Comparison of ENCODE assay signal across 9 mouse cellular contexts in genomic region chr4:46388556-46388955, GRCm38 (mm10). TPM values are rescaled to one million over a fixed set of nuclear protein-coding genes. Genes with fewer than 3 reads are reported as not detected.
DNase-seq lines count a peak whose midpoint lies in the region; ATAC-seq and TF ChIP-seq lines count a peak whose summit lies in the region.
"Had no signal": no experiment of that assay in that cellular context is flagged by ENCODE, and none has a peak within 500 bp of the region (broad histone marks: within the 10 kb centered on the region; RNA-seq: fewer than 3 reads in every experiment).

No protein-coding gene starts in this region.

- no peak for DNase-seq in heart, postnatal 14 days
- DNase-seq in liver, postnatal 0 days = no peak
- no peak for DNase-seq in left cerebral cortex, postnatal 10 days (ENCODE audit: extremely low spot score in 1 of 2, low spot score in 2 of 2)
- DNase-seq in cerebellum, adult 11-12 months = no peak

- intact Hi-C loops in heart, postnatal 14 days (cut with DNase I) = loop anchor here (2.0 kb wide), 1 partner anchor 62 kb away; the partner anchor contains the start of gene Anp32b
- intact Hi-C loops in left cerebral cortex, postnatal 10 days (cut with DNase I) = no loop called here

- peaks cover 21% of the 10 kb centered on the region; the same call in 1 of the 2 replicates for H3K36me3 ChIP-seq in heart, embryonic 15.5 days
- H3K36me3 ChIP-seq in ES-Bruce4 (ENCODE audit: control insufficient read depth, insufficient read depth, low read length, poor library complexity, severe bottlenecking) = peaks cover 17% of the 10 kb centered on the region
- H3K36me3 ChIP-seq in forebrain, embryonic 15.5 days = peaks cover 19% of the 10 kb centered on the region
- H3K36me3 ChIP-seq in liver, postnatal 0 days (replicated peaks; ENCODE audit: insufficient read depth, low read length) = peaks cover 48% of the 10 kb centered on the region

- peak overlapping the region; percentile 74 for H3K4me3 ChIP-seq in heart, embryonic 15.5 days
- H3K4me3 ChIP-seq in ES-Bruce4 (ENCODE audit: low read depth, low read length) = peak overlapping the region; percentile 27; the same call in 1 of the 2 replicates
- H3K4me3 ChIP-seq in forebrain, embryonic 15.5 days = peak overlapping the region; percentile 74
- H3K4me3 ChIP-seq in liver, postnatal 0 days (ENCODE audit: low read depth, low read length) = peak overlapping the region; percentile 71

- ATAC-seq in heart, embryonic 15.5 days (replicated peaks; ENCODE audit: insufficient number of reproducible peaks, insufficient read depth, low FRiP score, low read depth) = no peak
- ATAC-seq in forebrain, embryonic 15.5 days (replicated peaks) = 0 out of 2 replicates have a peak, but pooled peaks have one; percentile 7
- ATAC-seq in liver, postnatal 0 days = no peak
- ATAC-seq in monocyte, adult 5-6 weeks (replicated peaks; ENCODE audit: insufficient number of reproducible peaks, low FRiP score, low TSS enrichment, poor library complexity, severe bottlenecking) = no peak

- no peak for TF ChIP-seq EP300 in ES-Bruce4 (IDR thresholded peaks at IDR 0.05; ENCODE audit: insufficient read depth, low read depth, low read length)
- TF ChIP-seq EP300 in liver, postnatal 0 days (IDR thresholded peaks at IDR 0.05; ENCODE audit: low read depth) = no peak

- no peaks in the 10 kb centered on the region for H3K27me3 ChIP-seq in heart, embryonic 15.5 days
- no peaks in the 10 kb centered on the region for H3K27me3 ChIP-seq in ES-Bruce4 (ENCODE audit: control insufficient read depth, insufficient read depth, low read length, poor library complexity, severe bottlenecking)
- no peaks in the 10 kb centered on the region for H3K27me3 ChIP-seq in forebrain, embryonic 15.5 days
- no peaks in the 10 kb centered on the region for H3K27me3 ChIP-seq in liver, postnatal 0 days (ENCODE audit: insufficient read depth, low read length)

- peak overlapping the region; percentile 95 for H3K27ac ChIP-seq in heart, embryonic 15.5 days
- H3K27ac ChIP-seq in ES-Bruce4 (ENCODE audit: insufficient read depth, low read length) = no peak overlapping the region
- peak overlapping the region; percentile 96 for H3K27ac ChIP-seq in forebrain, embryonic 15.5 days (replicated peaks)
- H3K27ac ChIP-seq in liver, postnatal 0 days (ENCODE audit: low read depth) = peak overlapping the region; percentile 92; the same call in 1 of the 2 replicates

- no peak for TF ChIP-seq CTCF in ES-Bruce4 (IDR thresholded peaks at IDR 0.05; ENCODE audit: low read depth, low read length)
- no peak for TF ChIP-seq CTCF in liver, postnatal 0 days (IDR thresholded peaks at IDR 0.05; ENCODE audit: low read depth)

- no peak for TF ChIP-seq POLR2A in ES-Bruce4 (IDR thresholded peaks at IDR 0.05; ENCODE audit: insufficient read depth, low read length)

- H3K9ac ChIP-seq in heart, embryonic 15.5 days = peak overlapping the region; percentile 87; the same call in 1 of the 2 replicates
- H3K9ac ChIP-seq in ES-Bruce4 (ENCODE audit: low read depth, poor library complexity, severe bottlenecking) = peak overlapping the region; percentile 72
- H3K9ac ChIP-seq in forebrain, embryonic 15.5 days (replicated peaks) = peak overlapping the region; percentile 79
- H3K9ac ChIP-seq in liver, postnatal 0 days (replicated peaks) = peak overlapping the region; percentile 88

- peak overlapping the region; percentile 70 for H3K4me2 ChIP-seq in heart, embryonic 15.5 days
- H3K4me2 ChIP-seq in forebrain, embryonic 15.5 days (replicated peaks) = peak overlapping the region; percentile 58
- peak overlapping the region; percentile 79 for H3K4me2 ChIP-seq in liver, postnatal 0 days (ENCODE audit: low read depth, low read length)

- WGBS in heart, embryonic 15.5 days = 23% methylated on average over 5 of the region's 5 CpGs
- WGBS in forebrain, embryonic 15.5 days = 38% methylated on average over 5 of the region's 5 CpGs
- 2% methylated on average over 5 of the region's 5 CpGs for WGBS in liver, postnatal 0 days (ENCODE audit: insufficient replicate concordance)

- peaks cover 6% of the 10 kb centered on the region; the same call in 1 of the 2 replicates for H3K4me1 ChIP-seq in heart, embryonic 15.5 days (replicated peaks)
- no peaks in the 10 kb centered on the region for H3K4me1 ChIP-seq in ES-Bruce4 (ENCODE audit: control insufficient read depth, insufficient read depth, low read length)
- H3K4me1 ChIP-seq in forebrain, embryonic 15.5 days = peaks cover 12% of the 10 kb centered on the region
- H3K4me1 ChIP-seq in liver, postnatal 0 days (ENCODE audit: insufficient read depth) = peaks cover 7% of the 10 kb centered on the region; the same call in 1 of the 2 replicates

- no peaks in the 10 kb centered on the region for H3K9me3 ChIP-seq in heart, embryonic 15.5 days (replicated peaks)
- H3K9me3 ChIP-seq in ES-Bruce4 (replicated peaks; ENCODE audit: control insufficient read depth, insufficient read depth, low read length, poor library complexity, severe bottlenecking) = no peaks in the 10 kb centered on the region
- H3K9me3 ChIP-seq in forebrain, embryonic 15.5 days = no peaks in the 10 kb centered on the region
- no peaks in the 10 kb centered on the region for H3K9me3 ChIP-seq in liver, postnatal 0 days (ENCODE audit: low read length)

RNA-seq across cellular contexts. Expression of gene Trmo, which starts 0.7 kb away (rescaled TPM):
- 7.8 and 8.7 TPM in 2 replicates for polyA plus RNA-seq in heart, embryonic 15.5 days (2015; fragmentation: Nextera tagmentation; extraction: Ambion mirVana)
- 1 to 10 TPM; 4.3 to 4.8 TPM for total RNA-seq in heart, postnatal 14 days (2021)
- polyA plus RNA-seq in ES-Bruce4 (2011; ENCODE audit: insufficient read depth, insufficient read length, low read depth, missing spikeins) = 10.1 and 11.5 TPM in 2 replicates
- polyA plus RNA-seq in forebrain, embryonic 15.5 days (2015; fragmentation: Nextera tagmentation; extraction: Ambion mirVana) = 11.5 and 12.7 TPM in 2 replicates
- 4.2 and 6.1 TPM in 2 replicates for polyA plus RNA-seq in liver, postnatal 0 days (2015; fragmentation: Nextera tagmentation; extraction: Ambion mirVana)
- total RNA-seq in left cerebral cortex, postnatal 10 days (2021) = 1 to 10 TPM; 3.7 to 4.6 TPM
- total RNA-seq in monocyte, adult 5-6 weeks (2017) = 8.4 to 14.5 TPM (median 11.4 TPM) in 3 replicates

RNA-seq across cellular contexts. Expression of gene Hemgn, which starts 24.8 kb away (rescaled TPM):
- 1.1 and 3.5 TPM in 2 replicates for polyA plus RNA-seq in heart, embryonic 15.5 days (2015; fragmentation: Nextera tagmentation; extraction: Ambion mirVana)
- total RNA-seq in heart, postnatal 14 days (2021) = under 1 TPM; 0.54 to 0.60 TPM
- not detected in 2 replicates for polyA plus RNA-seq in ES-Bruce4 (2011; ENCODE audit: insufficient read depth, insufficient read length, low read depth, missing spikeins)
- polyA plus RNA-seq in forebrain, embryonic 15.5 days (2015; fragmentation: Nextera tagmentation; extraction: Ambion mirVana) = 0.24 TPM in 1 of 2 replicates, not detected in the other
- 117 and 135 TPM in 2 replicates for polyA plus RNA-seq in liver, postnatal 0 days (2015; fragmentation: Nextera tagmentation; extraction: Ambion mirVana)
- total RNA-seq in left cerebral cortex, postnatal 10 days (2021) = not detected
- total RNA-seq in monocyte, adult 5-6 weeks (2017) = 0.95 to 1.4 TPM (median 0.96 TPM) in 3 replicates

RNA-seq across cellular contexts. Expression of gene Foxe1, which starts 45.1 kb away (rescaled TPM):
- polyA plus RNA-seq in heart, embryonic 15.5 days (2015; fragmentation: Nextera tagmentation; extraction: Ambion mirVana) = not detected in 2 replicates
- not detected for total RNA-seq in heart, postnatal 14 days (2021)
- 0.55 and 0.78 TPM in 2 replicates for polyA plus RNA-seq in ES-Bruce4 (2011; ENCODE audit: insufficient read depth, insufficient read length, low read depth, missing spikeins)
- polyA plus RNA-seq in forebrain, embryonic 15.5 days (2015; fragmentation: Nextera tagmentation; extraction: Ambion mirVana) = not detected in 2 replicates
- polyA plus RNA-seq in liver, postnatal 0 days (2015; fragmentation: Nextera tagmentation; extraction: Ambion mirVana) = not detected in 2 replicates
- not detected for total RNA-seq in left cerebral cortex, postnatal 10 days (2021)
- total RNA-seq in monocyte, adult 5-6 weeks (2017) = not detected in 3 replicates
- total RNA-seq: hematopoietic stem cell, adult 5-6 weeks had no signal

Comparison
In these comparisons a context has a peak if more than half of its experiments do, and no peak if none do; other contexts are left out.
1. RNA of gene Hemgn, which starts 24.8 kb away (polyA plus RNA-seq): 117 to 135 TPM in liver, postnatal 0 days; 1.1 to 3.5 TPM in heart, embryonic 15.5 days, not detected in ES-Bruce4 and 0.24 TPM in forebrain, embryonic 15.5 days; every median in the first group is over 10 times any median in the second.
2. Peak in every context shown above with its lines, with median percentiles within 50 percentile points of each other: H3K4me2 ChIP-seq, H3K4me3 ChIP-seq and H3K9ac ChIP-seq.